Mouse (Mus musculus) kidney, postnatal 0 days (tissue): ENCODE results near the gene Glb1l2. TPM values are rescaled to one million over a fixed set of nuclear protein-coding genes. Genes with fewer than 3 reads are reported as not detected.

Experiments used
- ATAC-seq: fragments of 200-750 bp; cut with Nextera tagmentation; replicated peaks from 2 replicates; pipeline ENCODE4 v1.8.0; 2017; ENCODE audit warnings: low read depth, moderate number of reproducible peaks, moderate TSS enrichment, moderate library complexity; ENCODE audit not compliant: low FRiP score
- DNase-seq: peaks from one replicate; pipeline ENCODE4 v3.0.0-alpha.2; 2016; ENCODE audit warnings: low spot score
- H3K27ac ChIP-seq: fragments of 300-500 bp; sonication (generic); 2 replicates; pipeline ENCODE4 v1.5.1; 2014; ENCODE audit warnings: mild to moderate bottlenecking
- H3K27me3 ChIP-seq: fragments of 300-500 bp; sonication (generic); 2 replicates; pipeline ENCODE4 v1.6.1; 2014; ENCODE audit warnings: low read length, mixed read lengths; ENCODE audit not compliant: insufficient read depth
- H3K36me3 ChIP-seq: fragments of 300-500 bp; sonication (generic); 2 replicates; pipeline ENCODE4 v1.6.1; 2014; ENCODE audit warnings: low read length, mixed read lengths; ENCODE audit not compliant: insufficient read depth
- H3K4me1 ChIP-seq: fragments of 300-500 bp; sonication (generic); replicated peaks from 2 replicates; pipeline ENCODE4 v1.6.1; 2014; ENCODE audit warnings: antibody characterized with exemption, low read length, mixed read lengths; ENCODE audit not compliant: insufficient read depth
- H3K4me2 ChIP-seq: fragments of 300-500 bp; sonication (generic); 2 replicates; pipeline ENCODE4 v1.6.1; 2014; ENCODE audit warnings: mild to moderate bottlenecking, low read length, moderate library complexity, mixed read lengths
- H3K4me3 ChIP-seq: fragments of 300-500 bp; sonication (generic); replicated peaks from 2 replicates; pipeline ENCODE4 v1.5.1; 2014; ENCODE audit warnings: low read depth, low read length
- H3K9ac ChIP-seq: fragments of 300-500 bp; sonication (generic); 2 replicates; pipeline ENCODE4 v1.6.1; 2014; ENCODE audit warnings: low read depth, low read length
- H3K9me3 ChIP-seq: fragments of 300-500 bp; sonication (generic); replicated peaks from 2 replicates; pipeline ENCODE4 v1.6.1; 2016; ENCODE audit warnings: low read length, inconsistent platforms, mixed read lengths
- CTCF ChIP-seq: IDR thresholded peaks from 2 replicates; pipeline ENCODE4 v1.5.1; 2016; ENCODE audit warnings: antibody characterized with exemption, low read depth, mild to moderate bottlenecking, moderate library complexity
- WGBS: fragments of 180-500 bp; shearing (Covaris S2); extraction: QIAGEN DNeasy Blood & Tissue Kit; methylation state at CpG from one replicate; pipeline ENCODE4 v1.1.7; 2014; 5-methylcytosine and 5-hydroxymethylcytosine counted together
- polyA plus RNA-seq: library from polyadenylated mRNA; unstranded; fragments of >200 nt; fragmentation: Nextera tagmentation; extraction: Ambion mirVana; gene quantifications from 2 replicates; pipeline ENCODE4 v1.2.1, GENCODE M21; 2015

The Glb1l2 gene
- 47.5 and 50.2 TPM in 2 replicates for polyA plus RNA-seq

DNA sequence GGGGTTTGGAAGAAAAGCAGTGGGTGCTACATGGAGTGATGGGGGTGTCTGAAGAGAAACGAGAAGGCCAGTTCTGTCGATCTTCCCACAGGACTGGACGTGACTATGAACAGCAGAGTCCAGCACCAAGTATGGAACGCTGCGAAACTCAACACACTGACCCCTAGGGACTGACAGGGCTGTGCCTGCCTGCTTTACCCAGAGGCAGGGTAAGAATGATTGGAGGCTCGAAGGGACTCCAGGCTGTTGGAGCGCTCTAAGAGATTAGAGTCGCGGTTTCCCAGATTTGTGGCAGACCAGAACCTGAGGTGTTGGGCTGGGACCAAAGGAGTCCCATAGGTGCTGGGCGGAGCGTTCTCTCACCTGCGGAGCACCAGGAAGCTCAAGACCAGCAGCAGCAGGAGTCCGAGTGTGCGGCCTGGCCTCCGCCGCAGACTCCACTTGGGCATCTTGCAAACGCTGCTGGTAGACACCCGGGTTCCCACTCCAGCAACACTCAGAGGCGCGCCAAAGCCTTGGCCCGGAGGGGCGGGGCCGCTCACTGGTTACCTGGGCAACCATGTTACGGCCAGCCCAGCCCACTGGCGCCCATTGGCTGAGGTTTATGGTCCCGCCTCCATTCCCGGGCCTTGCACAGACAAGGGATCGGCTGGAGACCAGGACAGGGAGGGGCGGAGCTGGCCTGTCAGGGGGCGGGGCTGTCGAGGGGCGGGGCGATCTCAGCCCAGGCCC is at the start of gene Glb1l2:
Gene Glb1l2 (minus strand): TSS at position 534 of the 732 bp plus-strand sequence.
- 3% methylated on average over 33 of the region's 33 CpGs for WGBS
- H3K36me3 ChIP-seq = no peaks in the 10 kb centered on the region
- peak within 1 kb of the TSS; percentile 82 for H3K4me2 ChIP-seq
- H3K9me3 ChIP-seq = no peaks in the 10 kb centered on the region
- H3K4me1 ChIP-seq = no peaks in the 10 kb centered on the region
- H3K27me3 ChIP-seq = no peaks in the 10 kb centered on the region
- H3K4me3 ChIP-seq = peak within 1 kb of the TSS; percentile 51
- peak; percentile 100 for ATAC-seq
- peak within 1 kb of the TSS; percentile 73 for H3K27ac ChIP-seq
- H3K9ac ChIP-seq = peak within 1 kb of the TSS; percentile 49; the same call in 1 of the 2 replicates
- peak; percentile 96 for DNase-seq
- peak; percentile 48; the same call in 1 of the 2 replicates for TF ChIP-seq CTCF

DNA sequence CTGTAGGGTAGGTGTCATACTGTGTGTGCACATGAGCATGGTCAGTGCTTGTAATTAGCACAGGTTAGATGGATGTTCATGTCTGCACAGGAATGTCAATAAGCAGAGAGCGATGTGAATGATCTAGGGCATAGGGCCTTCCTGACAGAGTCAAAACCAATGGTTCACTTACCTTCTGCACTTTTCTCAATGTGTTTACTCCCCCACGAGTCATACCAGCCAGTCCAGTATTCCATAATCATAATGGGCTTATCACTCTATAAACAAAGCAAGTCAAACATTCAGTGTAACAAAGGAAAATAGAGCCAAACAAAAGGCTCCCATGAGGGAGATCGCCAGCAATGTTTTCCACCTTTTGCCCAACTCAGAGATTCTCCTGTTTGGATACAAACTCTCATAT is 24.8 kb upstream of the Glb1l2 start:
- no peak overlapping the region for H3K9ac ChIP-seq
- no peak for TF ChIP-seq CTCF
- no peaks in the 10 kb centered on the region for H3K4me1 ChIP-seq
- H3K4me3 ChIP-seq = no peak overlapping the region
- no peaks in the 10 kb centered on the region for H3K27me3 ChIP-seq
- no peak overlapping the region for H3K27ac ChIP-seq
- H3K36me3 ChIP-seq = no peaks in the 10 kb centered on the region
- ATAC-seq (no peak), DNase-seq (no peak)
- WGBS = 77% methylated on average over 3 of the region's 3 CpGs
- no peaks in the 10 kb centered on the region for H3K9me3 ChIP-seq
- no peak overlapping the region for H3K4me2 ChIP-seq

DNA sequence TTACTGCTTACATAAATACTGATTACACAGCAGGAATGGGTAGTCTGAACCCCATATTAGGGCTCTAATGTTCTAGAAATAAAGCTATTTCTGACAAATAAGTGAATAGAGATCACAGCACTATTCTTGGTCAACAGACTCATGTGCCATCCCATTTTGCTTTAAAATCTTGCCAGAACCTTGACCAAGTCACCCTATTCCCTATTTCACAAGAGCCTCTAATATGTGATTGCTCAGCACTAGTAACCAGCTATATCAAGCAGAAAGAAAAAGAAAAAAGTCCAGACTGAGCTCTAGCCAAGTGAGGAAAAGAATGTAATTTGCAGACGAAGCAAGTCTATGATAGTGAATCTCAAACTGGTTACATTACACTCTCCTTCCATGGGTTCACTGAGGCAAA is 13.7 kb upstream of the Glb1l2 start:
- 38% methylated on average over 1 of the region's 1 CpGs for WGBS
- no peak overlapping the region for H3K9ac ChIP-seq

DNA sequence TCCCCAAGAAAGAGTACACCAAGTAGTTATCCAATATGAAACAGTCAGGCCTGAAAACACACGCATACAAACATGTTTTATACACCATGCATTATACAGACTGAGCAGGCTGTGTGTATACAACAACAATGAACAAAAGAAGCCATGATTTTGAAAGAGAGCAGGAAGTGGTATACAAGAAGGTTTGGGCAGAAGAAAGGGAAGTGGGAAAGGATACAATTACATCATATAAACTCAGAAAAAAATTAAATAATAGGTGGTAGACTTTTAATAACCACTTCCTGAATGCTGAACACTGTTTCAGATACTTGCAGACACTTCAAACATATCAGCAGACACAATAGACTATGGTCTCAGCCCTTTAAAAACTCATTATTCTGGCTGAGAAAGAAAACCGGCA is 2.5 kb upstream of the Glb1l2 start:
- no peaks in the 10 kb centered on the region for H3K27me3 ChIP-seq
- H3K4me2 ChIP-seq = no peak overlapping the region
- H3K4me3 ChIP-seq = no peak overlapping the region
- no peak overlapping the region for H3K9ac ChIP-seq
- H3K36me3 ChIP-seq = no peaks in the 10 kb centered on the region
- ATAC-seq = no peak
- WGBS = 74% methylated on average over 2 of the region's 2 CpGs
- TF ChIP-seq CTCF = no peak
- DNase-seq = no peak
- H3K9me3 ChIP-seq = no peaks in the 10 kb centered on the region
- no peak overlapping the region for H3K27ac ChIP-seq
- H3K4me1 ChIP-seq = no peaks in the 10 kb centered on the region

More for the DNA sequence above, 13.7 kb upstream of the Glb1l2 start:
- no peak for TF ChIP-seq CTCF
- no peaks in the 10 kb centered on the region for H3K27me3 ChIP-seq
- no peak overlapping the region for H3K4me3 ChIP-seq
- ATAC-seq (no peak), DNase-seq (no peak)
- no peaks in the 10 kb centered on the region for H3K36me3 ChIP-seq
- H3K4me2 ChIP-seq = no peak overlapping the region
- no peak overlapping the region for H3K27ac ChIP-seq
- H3K9me3 ChIP-seq = no peaks in the 10 kb centered on the region
- H3K4me1 ChIP-seq = no peaks in the 10 kb centered on the region

DNA sequence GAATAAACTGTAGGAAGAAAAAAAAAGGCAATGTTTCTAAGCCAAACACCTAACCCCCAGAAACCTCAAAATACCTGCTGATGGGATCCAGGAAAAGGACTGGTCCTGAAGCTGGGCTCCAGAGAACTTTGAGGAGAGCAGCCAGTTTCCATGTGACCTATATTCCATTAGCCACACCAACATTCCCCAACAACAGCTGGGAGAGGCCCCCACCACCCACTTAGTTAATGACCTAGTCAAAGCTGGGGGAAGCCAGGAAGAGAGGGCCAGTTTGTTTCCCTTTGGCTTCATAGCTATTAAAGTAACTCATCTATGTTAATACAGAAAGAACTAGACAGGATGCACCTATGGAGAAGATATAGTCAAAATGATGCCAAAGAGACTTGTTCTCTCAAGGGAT is 1.9 kb downstream of the Glb1l2 start:
- ATAC-seq (no peak), DNase-seq (no peak)
- H3K9ac ChIP-seq = no peak overlapping the region
- no peak for TF ChIP-seq CTCF
- H3K4me3 ChIP-seq = no peak overlapping the region
- no peak overlapping the region; the same call in 1 of the 2 replicates for H3K4me2 ChIP-seq
- H3K9me3 ChIP-seq = no peaks in the 10 kb centered on the region
- no peaks in the 10 kb centered on the region for H3K36me3 ChIP-seq
- H3K27me3 ChIP-seq = no peaks in the 10 kb centered on the region
- no peaks in the 10 kb centered on the region for H3K4me1 ChIP-seq
- H3K27ac ChIP-seq = no peak overlapping the region

DNA sequence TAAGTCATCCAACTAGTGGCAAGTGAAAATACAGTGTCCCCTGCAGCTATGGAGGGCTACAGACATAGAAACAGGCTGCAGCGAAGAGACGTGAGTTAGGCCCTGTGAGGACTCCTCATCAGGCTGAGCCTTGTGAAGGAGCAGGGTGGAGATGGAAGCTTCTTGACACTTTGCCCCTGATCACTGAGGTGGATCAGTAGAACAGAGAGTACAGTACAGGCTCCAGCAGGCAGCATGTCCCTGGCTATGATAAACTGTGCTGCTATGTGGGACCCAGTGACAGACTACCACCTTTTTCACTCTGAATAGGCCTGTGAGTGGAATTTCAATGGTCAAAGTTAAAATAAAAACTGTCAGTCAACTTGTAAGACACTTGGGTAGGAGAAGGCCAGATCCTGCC is 5.9 kb downstream of the Glb1l2 start:
- DNase-seq (peak; percentile 18), ATAC-seq (peak; percentile 80)
- no peak overlapping the region for H3K4me3 ChIP-seq
- H3K4me2 ChIP-seq = no peak overlapping the region
- peak overlapping the region; percentile 34 for H3K27ac ChIP-seq
- 80% methylated on average over 2 of the region's 2 CpGs for WGBS
- no peak for TF ChIP-seq CTCF
- H3K36me3 ChIP-seq = no peaks in the 10 kb centered on the region
- H3K9me3 ChIP-seq = no peaks in the 10 kb centered on the region
- no peaks in the 10 kb centered on the region for H3K4me1 ChIP-seq
- H3K27me3 ChIP-seq = no peaks in the 10 kb centered on the region
- no peak overlapping the region for H3K9ac ChIP-seq

DNA sequence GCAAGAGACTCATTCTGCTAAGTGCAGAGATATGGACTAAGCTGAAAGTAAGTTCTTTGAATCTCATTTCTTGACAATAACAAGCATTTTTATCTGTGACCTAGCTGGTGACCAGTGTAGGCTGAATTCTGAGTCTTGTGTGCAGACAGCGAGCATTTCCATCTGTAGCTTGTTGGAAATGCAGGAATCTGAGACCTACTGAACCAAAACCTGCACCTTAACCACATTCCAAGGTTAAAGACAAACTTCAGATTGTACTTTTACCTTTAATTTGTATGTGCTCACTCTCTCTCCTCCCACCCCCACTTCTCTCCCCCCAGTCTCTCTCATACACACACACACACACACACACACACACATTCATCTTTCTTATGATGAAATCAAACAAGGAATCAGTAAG is 7.5 kb downstream of the Glb1l2 start:
- H3K4me3 ChIP-seq = no peak overlapping the region
- TF ChIP-seq CTCF = no peak
- peak overlapping the region; percentile 42; the same call in 1 of the 2 replicates for H3K27ac ChIP-seq
- peak; percentile 53 for ATAC-seq
- no peak overlapping the region for H3K4me2 ChIP-seq
- H3K9me3 ChIP-seq = no peaks in the 10 kb centered on the region
- no peaks in the 10 kb centered on the region for H3K36me3 ChIP-seq
- H3K4me1 ChIP-seq = no peaks in the 10 kb centered on the region
- H3K9ac ChIP-seq = no peak overlapping the region
- peak; percentile 29 for DNase-seq
- 39% methylated on average over 1 of the region's 1 CpGs for WGBS
- H3K27me3 ChIP-seq = no peaks in the 10 kb centered on the region
